Mouse (Mus musculus): ENCODE results near the gene Ankrd10. TPM values are rescaled to one million over a fixed set of nuclear protein-coding genes. Genes with fewer than 3 reads are reported as not detected.
"Not testable (repeated sequence)": the region's sequence is repeated elsewhere in the genome, so short reads cannot be mapped to it uniquely, and the experiment has no call there.

Gene Ankrd10
- 100 and 126 TPM in 2 replicates for total RNA-seq (2014; fragmentation: Nextera tagmentation)
- total RNA-seq (2017) = 64.6 and 66.0 TPM in 2 replicates

- peak; percentile 76 for ATAC-seq (replicated peaks; ENCODE audit: poor library complexity, severe bottlenecking)
These were observed at the start of gene Ankrd10 for GRCm38 (mm10) chr8:11635611-11636081. TSS of gene Ankrd10 (minus strand) at chr8:11635757.

- no peak for ATAC-seq (replicated peaks; ENCODE audit: poor library complexity, severe bottlenecking)
These were observed 49.0 kb upstream of the Ankrd10 start for GRCm38 (mm10) chr8:11684558-11684957.

- ATAC-seq (replicated peaks; ENCODE audit: poor library complexity, severe bottlenecking) = no peak
These were observed 32.8 kb upstream of the Ankrd10 start for GRCm38 (mm10) chr8:11668308-11668707.

- not testable (repeated sequence) for ATAC-seq (replicated peaks; ENCODE audit: poor library complexity, severe bottlenecking)
These were observed 30.6 kb upstream of the Ankrd10 start for GRCm38 (mm10) chr8:11666023-11666716.

GRCm38 (mm10) chr8:11661969-11662368 is 26.4 kb upstream of the Ankrd10 start:
- no peak for ATAC-seq (replicated peaks; ENCODE audit: poor library complexity, severe bottlenecking)

DNA sequence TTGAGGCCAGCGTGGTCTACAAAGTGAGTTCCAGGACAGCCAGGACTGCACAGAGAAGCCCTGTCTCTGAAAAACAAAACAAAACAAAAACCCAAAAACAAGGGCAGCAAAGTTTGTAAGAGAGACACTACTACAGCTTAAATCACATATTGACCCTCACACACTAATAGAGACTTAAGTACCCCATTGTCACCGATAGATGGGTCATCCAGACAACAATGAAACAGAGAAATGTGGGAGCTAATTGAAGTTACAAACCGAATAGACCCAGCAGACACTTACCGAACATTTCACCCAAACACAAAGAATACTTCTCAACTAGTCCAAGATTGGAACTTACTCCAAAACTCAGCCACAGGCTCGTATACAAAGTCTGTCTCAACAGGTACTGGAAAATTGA is 14.5 kb upstream of the Ankrd10 start:
- no peak for ATAC-seq (replicated peaks; ENCODE audit: poor library complexity, severe bottlenecking)

- ATAC-seq (replicated peaks; ENCODE audit: poor library complexity, severe bottlenecking) = no peak
These were observed 7.6 kb upstream of the Ankrd10 start for GRCm38 (mm10) chr8:11643123-11643522.

DNA sequence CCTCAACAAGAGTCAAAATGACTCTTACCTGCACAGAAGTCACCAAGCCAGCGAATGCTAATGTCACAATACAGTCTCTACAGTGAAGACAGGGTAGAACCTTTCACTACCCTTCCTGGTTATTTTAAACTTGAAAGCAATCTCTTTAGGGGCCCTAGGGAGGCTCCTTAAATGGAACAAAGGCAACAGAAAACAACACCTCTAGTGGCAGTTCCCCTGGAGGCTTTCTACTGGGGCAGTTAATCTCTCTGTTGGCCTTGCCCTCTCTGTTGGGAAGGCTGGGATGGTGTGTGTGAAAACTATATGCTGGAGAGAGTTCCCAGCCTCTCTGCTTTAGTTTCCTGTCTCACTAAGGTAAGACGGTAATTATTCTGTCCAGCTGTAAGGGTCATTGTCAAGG is 5.0 kb upstream of the Ankrd10 start:
- no peak for ATAC-seq (replicated peaks; ENCODE audit: poor library complexity, severe bottlenecking)

- no peak for ATAC-seq (replicated peaks; ENCODE audit: poor library complexity, severe bottlenecking)
These were observed 2.0 kb upstream of the Ankrd10 start for GRCm38 (mm10) chr8:11637531-11637930.

DNA sequence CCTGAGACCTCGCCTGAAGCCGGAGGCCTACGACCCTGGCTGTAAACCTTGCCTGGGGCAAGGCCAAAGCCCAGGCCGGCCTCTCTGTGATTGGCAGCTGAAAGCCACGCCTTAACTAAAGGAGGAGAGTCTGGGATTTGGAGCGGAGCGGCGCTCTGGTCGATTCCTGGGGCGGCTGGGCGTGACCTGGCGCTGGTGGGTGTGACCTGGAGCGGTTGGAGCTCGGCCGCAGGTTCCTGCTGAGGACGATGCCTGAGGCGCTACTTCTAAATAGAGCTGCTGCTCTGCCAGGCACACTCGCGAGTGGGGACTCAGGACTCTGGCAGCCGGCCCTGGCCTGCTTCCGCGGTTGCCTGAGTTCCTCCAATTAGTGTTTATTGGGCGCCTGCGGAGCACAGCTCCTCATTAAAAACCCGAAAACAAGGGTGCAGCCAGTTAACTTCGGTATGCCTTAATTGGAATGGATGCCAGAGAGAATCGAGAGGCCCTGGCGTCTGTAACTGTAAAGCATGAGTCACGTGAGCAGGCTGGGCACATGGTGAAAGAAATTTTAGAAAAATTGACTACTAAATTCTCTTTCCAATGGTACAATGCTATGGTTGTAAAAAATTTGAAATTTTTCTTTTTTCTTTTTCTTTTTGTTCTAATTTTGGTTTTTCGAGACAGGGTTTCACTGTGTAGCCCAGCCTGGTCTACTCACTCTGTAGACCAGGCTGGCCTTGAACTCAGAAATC is 934 bp upstream of the Ankrd10 start:
- ATAC-seq (replicated peaks; ENCODE audit: poor library complexity, severe bottlenecking) = peak; percentile 66

DNA sequence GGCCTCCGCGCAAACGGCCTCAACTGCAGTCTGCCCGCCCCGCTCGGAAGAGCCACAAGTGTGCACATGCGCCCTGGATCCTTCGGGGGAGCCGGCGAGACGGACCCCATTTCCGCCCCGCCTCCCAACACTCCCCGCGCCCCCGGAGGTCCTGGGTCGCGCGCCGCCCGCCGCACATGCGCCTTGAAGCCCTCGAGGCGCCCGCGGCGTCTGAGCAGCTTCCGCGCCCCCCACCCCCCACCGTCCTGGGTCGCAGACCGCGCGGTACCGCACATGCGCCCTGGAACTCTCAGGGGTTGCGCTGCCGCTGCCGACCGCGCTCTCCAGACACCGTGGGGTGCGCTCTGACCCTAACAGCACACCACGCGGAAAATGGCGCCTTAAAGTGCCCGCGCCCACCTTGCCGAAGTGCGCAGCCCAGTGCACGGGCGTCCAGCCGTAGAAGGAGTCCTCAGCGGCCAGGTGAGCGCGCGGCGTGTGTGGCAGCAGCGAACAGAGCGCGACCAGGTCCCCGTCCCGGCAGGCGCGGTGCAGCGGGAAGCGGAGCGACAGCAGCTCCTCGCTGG is 462 bp downstream of the Ankrd10 start:
- peak; percentile 42 for ATAC-seq (replicated peaks; ENCODE audit: poor library complexity, severe bottlenecking)

DNA sequence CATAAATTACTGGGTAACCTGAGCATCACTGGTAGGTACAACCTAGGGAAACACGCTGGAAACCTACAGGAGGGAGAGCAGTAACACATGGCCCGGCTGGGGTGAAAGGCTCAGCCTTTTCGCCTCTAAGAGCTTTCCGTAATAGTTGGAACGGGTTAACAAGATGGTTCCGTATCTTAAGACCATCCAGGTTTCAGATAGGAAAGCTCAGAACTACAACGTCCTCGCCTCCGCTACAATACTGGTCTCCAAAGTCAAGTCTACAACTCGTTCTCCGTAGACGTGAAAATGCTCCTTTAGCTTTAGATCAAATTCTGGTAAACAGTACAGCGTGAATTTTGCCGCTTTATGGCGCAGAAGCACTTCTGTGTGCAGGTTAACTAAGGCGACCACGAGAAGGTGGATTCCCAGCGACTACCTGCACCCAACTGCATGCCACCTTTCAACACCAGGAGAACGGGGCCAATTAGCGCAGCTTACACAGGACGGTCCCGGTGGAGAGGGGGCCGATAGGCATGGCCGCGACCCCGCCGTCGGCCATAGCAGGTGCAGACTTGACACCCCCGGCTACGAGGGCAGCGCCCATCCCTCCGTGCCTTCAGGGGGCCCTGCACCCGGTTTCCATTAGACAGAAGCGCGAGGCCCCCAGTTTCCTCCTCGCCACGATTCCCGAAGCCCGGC is 1.1 kb downstream of the Ankrd10 start:
- no peak; the same call in 1 of the 2 replicates for ATAC-seq (replicated peaks; ENCODE audit: poor library complexity, severe bottlenecking)

DNA sequence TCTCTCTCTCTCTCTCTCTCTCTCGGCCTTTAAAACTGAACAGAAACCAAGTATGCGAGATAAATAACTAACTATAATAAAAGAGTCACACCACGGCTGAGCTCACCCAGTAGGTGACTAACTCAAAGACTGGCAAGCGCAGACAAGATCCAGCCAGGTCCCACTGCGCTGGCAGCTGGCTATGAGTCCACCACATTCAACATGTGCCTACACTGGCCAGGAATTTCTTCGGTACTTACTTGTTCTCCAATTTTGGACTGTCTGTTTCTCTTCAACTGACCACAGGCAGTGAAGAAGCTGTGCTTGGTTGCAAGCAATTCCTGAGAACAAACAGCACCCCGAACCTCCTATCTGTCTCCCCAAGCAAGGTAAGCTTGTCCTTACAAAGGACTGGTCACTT is 2.1 kb downstream of the Ankrd10 start:
- no peak for ATAC-seq (replicated peaks; ENCODE audit: poor library complexity, severe bottlenecking)

DNA sequence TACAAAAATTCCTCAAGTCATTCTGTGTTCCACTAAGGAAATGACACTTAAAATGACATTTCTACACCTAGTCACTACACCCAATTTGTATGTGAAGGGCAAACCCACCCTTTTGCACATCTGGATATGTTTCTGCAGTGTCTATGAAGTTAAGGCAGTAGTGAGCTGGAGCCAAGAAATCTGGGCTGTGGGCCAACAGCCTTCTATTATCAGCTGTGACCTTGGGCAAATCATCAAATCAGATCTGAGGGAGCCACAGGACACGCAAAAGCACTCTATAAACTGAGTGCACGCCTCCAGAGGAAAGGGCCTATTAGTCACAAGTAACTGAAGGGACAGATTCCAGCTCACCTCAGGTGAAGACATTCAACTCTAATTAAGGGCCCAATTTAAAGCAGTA is 3.2 kb downstream of the Ankrd10 start:
- ATAC-seq (replicated peaks; ENCODE audit: poor library complexity, severe bottlenecking) = no peak

DNA sequence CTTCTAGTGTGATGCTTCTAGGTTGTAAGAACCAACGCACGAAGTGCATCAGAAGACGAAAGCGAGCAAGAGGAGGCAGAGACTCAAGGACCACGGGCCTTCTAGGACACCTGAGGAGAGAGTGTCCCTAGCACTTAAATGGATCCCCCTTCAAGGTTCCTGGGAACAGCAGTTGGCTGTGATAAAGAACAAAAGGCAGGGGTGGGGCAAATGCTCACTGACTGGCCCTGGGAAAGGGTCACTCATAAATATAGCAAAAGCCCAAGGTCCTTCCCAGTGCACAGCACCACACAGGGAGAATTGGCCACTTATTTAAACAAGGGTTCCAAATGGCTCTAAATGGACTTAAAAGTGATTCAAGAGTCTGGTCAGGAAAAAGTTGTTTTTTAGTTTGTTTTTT is 6.4 kb downstream of the Ankrd10 start:
- no peak for ATAC-seq (replicated peaks; ENCODE audit: poor library complexity, severe bottlenecking)

GRCm38 (mm10) chr8:11628506-11629132 is 6.9 kb downstream of the Ankrd10 start:
- ATAC-seq (replicated peaks; ENCODE audit: poor library complexity, severe bottlenecking) = no peak

DNA sequence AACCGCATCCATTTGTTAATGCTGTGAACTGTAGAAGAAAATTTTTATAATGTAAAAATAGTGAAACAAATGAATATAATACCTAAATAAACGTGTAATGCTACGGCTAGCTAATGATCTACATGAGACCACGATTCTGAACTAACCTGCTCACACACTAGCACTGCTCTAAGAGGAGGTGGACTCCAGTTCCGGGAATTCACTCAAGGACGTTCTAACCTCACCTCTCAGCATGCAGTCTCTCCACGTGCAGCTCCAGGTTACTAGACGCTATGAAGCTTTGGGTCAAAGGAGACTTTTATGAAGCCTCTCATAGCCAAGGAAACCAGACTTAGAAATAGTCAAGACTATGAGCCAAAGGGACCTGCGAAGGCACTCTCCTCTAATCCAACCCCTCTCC is 7.8 kb downstream of the Ankrd10 start:
- ATAC-seq (replicated peaks; ENCODE audit: poor library complexity, severe bottlenecking) = no peak

GRCm38 (mm10) chr8:11625084-11625483 is 10.5 kb downstream of the Ankrd10 start:
- no peak for ATAC-seq (replicated peaks; ENCODE audit: poor library complexity, severe bottlenecking)

DNA sequence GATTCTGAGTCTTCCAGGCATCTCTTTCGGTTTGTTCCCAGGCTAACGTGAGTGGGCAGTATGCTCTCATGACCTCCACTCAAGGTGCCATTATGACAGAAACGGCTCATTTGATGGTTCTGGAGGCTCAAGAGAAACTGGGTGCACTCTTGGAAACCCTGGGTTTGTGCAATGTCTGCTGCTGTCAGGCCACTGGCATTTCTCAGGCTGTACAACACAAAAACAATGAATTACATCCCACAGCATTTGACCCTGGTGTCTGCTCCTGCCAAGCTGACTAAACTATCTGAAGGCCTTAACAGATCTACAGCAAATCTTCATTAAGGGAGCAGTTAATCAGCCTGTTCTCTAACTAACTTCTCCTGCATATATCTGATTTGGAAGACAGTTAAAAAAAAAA is 16.5 kb downstream of the Ankrd10 start:
- no peak for ATAC-seq (replicated peaks; ENCODE audit: poor library complexity, severe bottlenecking)

DNA sequence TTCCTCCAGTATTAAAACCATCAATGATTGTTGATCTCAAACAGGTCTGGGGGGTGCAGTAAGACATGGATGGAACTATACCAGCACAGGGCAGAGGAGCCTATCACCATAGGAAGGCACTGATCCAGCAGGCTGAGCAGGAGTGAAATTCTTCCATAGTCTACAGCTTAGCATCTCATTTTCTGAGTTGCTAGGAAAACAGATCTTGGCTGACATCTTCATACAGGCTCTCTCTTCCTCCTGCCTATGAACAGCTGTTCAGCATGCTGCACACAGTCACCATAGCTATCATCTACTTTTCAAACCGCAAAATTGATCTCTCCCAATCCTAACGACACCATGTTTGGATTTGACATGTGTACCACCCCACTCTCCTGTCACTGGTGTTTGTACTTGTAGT is 17.5 kb downstream of the Ankrd10 start:
- ATAC-seq (replicated peaks; ENCODE audit: poor library complexity, severe bottlenecking) = no peak

Data from granulocyte monocyte progenitor cell, adult 5-6 weeks (primary cell).